Mouse (Mus musculus) naive thymus-derived CD4-positive, alpha-beta T cell, adult 5 months (primary cell): Measurements from ENCODE around the gene Cog1. TPM values are rescaled to one million over a fixed set of nuclear protein-coding genes. Genes with fewer than 3 reads are reported as not detected.

Experiments
- polyA plus RNA-seq: library from polyadenylated mRNA; unstranded; fragments of 100-300 nt; shearing (Covaris generic); gene quantifications from one replicate; pipeline ENCODE4 v1.2.1, GENCODE M21; 2017

The Cog1 gene
- 38.3 TPM for polyA plus RNA-seq

DNA sequence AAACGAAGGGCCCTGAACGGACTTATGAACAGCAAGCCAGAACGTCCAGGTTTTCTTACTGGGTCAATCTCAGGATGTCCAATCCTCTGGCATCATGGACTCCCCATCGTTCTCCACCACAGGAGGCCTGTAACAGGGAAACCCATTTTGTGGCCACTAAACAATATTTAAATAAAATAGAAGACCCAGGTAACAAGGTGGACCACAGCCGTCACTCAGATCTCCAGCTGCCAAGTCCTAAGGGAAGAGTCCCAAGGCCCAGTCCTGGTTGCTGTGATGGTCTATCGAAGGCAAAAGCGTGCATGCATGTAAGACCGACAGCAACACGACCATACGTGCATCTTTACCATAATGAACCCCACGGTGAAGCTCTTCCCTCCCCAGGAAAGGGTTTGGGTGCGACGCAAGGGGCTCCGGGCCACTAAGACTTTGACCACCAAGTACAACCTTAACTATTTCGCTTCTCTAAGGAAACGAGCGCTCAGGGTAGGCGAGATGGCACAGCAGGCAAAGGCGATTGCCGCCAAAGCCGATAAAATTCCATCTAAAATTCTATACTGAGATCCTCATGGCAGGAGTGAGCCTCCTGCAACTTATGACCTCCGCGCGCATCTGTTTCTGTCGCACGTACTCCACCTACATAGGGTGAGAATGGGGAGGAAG lies at the start of gene Cog1:
Gene Cog1, plus strand, starts transcription at position 480 of the 663 bp plus-strand sequence.

DNA sequence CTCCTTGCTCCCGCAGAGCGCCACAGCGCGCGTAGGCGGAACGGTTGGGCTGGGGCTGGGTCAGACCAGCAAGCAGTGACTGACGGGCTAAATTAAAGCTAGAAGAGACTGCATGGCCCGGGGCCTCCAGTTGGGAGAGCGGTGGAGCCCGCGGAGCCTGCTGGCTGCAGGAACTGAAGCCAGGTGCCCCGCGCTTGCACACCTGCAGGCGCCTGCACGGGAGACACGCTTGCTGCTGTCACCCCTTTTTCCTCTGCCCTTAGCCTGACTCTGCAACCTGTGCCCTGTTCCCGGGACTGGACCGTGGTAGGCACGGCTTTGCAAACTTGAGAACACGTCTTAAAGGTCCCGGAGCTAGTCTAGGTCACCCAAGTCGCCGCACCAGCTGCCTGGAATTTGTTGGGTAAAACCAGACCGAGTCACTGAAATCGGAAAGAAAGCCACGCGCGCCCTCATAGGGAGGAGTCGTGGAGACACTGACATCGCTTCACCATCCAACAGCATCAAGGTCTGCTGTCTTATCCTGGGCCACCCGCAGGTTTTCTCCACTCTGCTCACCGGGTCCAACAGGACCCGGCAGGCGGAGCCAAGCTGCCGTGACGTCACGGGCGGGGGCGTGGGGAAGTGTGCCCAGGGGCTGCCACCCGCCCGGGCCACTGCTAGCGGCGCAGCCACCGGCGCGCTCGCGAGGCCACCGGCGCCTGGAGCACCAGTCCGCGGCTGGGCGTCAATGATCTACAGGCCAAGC lies 30.1 kb upstream of the Cog1 start, which contains the start of gene Sstr2:
Gene Sstr2, plus strand, starts transcription at position 671 of the 748 bp plus-strand sequence.

DNA sequence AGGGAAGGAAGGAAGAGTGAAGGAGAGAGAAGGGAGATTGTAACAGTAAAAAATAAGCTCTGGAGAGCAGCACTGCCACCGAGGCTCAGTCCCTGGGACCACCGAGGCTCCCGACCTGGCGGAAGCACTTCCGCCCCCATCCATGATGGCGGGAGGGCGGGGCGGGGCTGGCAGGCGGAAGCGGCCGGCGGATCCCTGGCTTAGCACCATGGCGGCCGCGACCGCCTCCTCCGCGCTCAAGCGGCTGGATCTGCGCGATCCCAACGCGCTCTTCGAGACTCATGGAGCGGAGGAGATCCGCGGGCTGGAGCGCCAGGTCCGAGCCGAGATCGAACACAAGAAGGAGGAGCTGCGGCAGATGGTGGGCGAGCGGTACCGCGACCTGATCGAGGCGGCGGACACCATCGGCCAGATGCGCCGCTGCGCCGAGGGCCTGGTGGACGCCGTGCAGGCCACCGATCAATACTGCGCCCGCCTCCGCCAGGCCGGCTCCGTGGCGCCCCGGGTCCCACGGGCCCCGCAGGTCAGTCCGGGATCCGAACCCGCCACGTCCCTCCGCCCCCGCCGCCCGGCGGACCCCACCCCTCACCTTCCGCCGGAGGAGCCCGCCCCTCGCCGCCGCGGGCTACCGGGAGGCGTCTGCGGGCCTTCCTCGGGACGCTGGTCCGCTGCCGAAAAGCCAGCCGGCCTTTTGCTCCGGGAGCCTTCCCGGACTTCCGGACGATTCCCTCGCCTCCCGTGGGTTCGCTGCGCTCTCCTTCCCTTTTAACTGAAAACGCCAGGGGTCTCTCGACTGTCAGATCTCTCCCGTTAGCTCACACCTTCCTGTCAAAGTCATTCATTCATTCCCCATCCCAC lies 613 bp downstream of the Cog1 start, which contains the start of gene Slc39a11:
Gene Slc39a11, minus strand, starts transcription at position 727 of the 858 bp plus-strand sequence.

DNA sequence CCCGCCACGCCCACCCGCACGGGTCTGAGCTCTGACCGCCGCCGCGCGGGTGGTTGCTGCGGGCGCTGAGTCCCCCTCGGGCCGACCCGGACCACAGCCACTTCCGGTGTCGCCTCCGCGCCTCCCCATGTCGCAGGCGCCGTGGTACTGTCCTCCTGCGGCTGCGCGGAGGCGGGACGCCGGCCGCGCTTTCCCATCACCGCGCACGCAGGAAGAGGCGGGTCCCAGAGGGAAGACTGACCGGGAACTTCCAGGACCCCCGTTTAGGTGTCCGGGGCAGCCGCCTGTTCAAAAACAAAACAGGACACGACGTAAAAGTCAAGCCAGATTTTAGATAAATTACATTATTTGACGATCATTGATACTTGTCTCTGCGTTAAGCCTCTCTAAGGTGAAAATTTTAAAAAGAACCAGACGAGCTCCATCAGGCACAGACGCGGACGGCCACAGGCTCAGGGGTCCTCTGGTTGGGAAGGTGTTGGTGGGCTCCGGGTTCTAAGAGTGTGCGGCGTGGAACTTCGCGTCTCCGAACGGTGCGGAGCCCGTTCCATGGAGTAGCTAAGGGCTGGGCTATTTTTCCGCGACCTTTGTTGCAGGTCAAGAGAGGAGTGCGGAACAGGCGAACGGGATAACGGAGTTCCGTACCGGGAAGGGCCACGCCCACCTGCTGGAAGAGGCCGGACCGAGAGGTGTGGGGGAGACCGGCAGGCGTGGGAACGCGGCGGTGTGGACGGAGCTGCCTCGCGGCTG lies 35.2 kb downstream of the Cog1 start, which contains the start of the genes Fam104a and D11Wsu47e:
Gene Fam104a, minus strand, starts transcription at position 199 of the 750 bp plus-strand sequence.
Gene D11Wsu47e, plus strand, starts transcription at position 456 of the 750 bp plus-strand sequence.

DNA sequence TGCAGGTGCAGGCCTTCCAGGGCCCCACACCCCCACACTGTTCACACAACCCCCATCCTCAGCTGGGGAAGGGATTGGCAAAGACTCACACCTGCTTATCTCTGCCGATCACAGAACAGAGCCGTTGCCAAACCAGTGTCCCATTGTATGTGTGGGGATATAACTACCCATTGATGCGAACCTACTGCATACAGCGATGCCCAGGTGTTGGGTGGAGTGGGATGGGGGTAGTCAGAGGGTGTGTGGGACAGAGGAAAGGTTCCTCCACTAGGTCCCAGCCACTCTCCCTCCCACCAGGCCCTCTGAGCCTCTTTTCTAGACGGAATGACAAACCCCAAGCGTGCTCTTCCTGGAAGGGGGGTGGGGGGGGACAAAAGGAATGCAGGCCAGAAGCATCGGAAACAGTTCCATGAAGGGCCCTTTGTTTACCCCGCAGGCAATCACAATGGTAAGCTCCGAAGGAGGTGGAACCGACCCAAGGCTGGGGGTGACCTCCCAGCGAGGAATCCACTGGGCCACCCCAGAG lies 60.8 kb downstream of the Cog1 start, which contains the start of gene Cpsf4l:
Gene Cpsf4l, minus strand, starts transcription at position 287 of the 526 bp plus-strand sequence.

Other genes with a start within 250 kb of the Cog1 start
- gene Sstr2, start 29.8 kb upstream of the Cog1 start, polyA plus RNA-seq: not detected
- gene Slc39a11, start 910 bp downstream of the Cog1 start, polyA plus RNA-seq: 35.1 TPM
- 55.0 TPM for gene Fam104a, start 35.0 kb downstream of the Cog1 start, polyA plus RNA-seq
- 7.3 TPM for gene D11Wsu47e, start 35.2 kb downstream of the Cog1 start, polyA plus RNA-seq
- not detected for gene Cpsf4l, start 60.8 kb downstream of the Cog1 start, polyA plus RNA-seq
- gene Cdc42ep4, start 102.7 kb downstream of the Cog1 start, polyA plus RNA-seq: 7.5 TPM